Mouse (Mus musculus): Measurements from ENCODE around the gene Aym1. TPM values are rescaled to one million over a fixed set of nuclear protein-coding genes. Genes with fewer than 3 reads are reported as not detected.

Gene Aym1
- polyA plus RNA-seq, 2 experiments, result not detected

DNA sequence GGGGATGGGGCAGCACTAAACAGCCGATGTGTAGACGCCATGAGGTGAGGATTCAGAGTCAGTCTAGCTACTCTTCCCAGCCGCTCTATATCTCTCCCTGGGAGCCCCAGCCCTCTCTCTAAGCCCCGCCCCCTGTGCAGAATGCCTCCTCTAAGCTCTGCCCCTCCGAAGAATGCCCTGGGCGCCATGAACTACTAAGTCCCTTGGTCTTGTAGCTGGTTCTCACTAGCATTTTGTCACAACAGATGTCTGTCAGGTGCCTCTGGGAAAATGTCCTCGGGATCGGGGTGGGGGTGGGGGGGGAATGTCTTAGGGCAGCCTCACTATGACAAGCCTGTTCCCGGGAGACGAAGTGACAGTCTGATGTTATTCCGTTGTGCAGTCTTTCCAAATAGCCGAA lies 9.5 kb upstream of the Aym1 start:
- H3K27me3 ChIP-seq (ENCODE audit: control insufficient read depth, insufficient read depth, low read length), result peaks cover 17% of the 10 kb centered on the region
- H3K4me3 ChIP-seq (ENCODE audit: insufficient read depth in 1 of 2, low read depth in 2 of 2, low read length in 2 of 2), result no peak overlapping the region
- no peak overlapping the region for H3K9ac ChIP-seq (replicated peaks)
- DNase-seq (ENCODE audit: low read depth in 3 of 3, low spot score in 3 of 3), result no peak
- H3K27ac ChIP-seq, result no peak overlapping the region
- no peak overlapping the region for H3K4me2 ChIP-seq (ENCODE audit: low read depth)
- no peaks in the 10 kb centered on the region for H3K36me3 ChIP-seq (replicated peaks; ENCODE audit: control insufficient read depth, insufficient read depth, low read depth)
- TF ChIP-seq EP300 (IDR thresholded peaks at IDR 0.05; ENCODE audit: low read depth) (no peak), CTCF (IDR thresholded peaks at IDR 0.05; ENCODE audit: low read depth) (no peak)
- H3K9me3 ChIP-seq (ENCODE audit: control insufficient read depth, low read length), result no peaks in the 10 kb centered on the region
- no peaks in the 10 kb centered on the region for H3K4me1 ChIP-seq (replicated peaks; ENCODE audit: control insufficient read depth in 2 of 2, insufficient read depth in 2 of 2, low read length in 1 of 2)
- 33% methylated on average over 12 of the region's 12 CpGs for WGBS (ENCODE audit: insufficient replicate concordance)
- no peak for ATAC-seq (ENCODE audit: insufficient read depth)

DNA sequence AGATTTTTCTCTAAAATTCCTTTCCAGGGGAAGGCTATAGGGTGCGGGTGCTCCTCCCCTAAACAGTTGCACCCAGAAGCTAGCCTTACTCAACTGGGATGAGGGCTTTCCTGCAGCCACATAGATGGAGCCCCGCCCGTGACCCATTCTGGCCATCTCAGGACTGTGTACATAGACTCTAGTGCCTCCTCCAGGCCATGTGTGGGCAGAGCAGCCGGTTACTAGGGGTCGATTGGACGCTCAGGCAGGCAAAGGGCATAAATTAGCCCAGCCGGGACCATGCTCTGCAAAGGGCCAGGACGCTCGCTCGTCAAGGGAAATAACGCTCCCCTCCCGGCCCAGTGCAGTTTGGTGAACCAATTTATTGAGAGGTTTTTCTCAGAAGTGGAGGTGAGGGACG lies 8.5 kb upstream of the Aym1 start:
- no peak for TF ChIP-seq EP300 (IDR thresholded peaks at IDR 0.05; ENCODE audit: low read depth)
- TF ChIP-seq CTCF (IDR thresholded peaks at IDR 0.05; ENCODE audit: low read depth), result no peak
- H3K4me2 ChIP-seq (ENCODE audit: low read depth), result no peak overlapping the region
- no peaks in the 10 kb centered on the region for H3K9me3 ChIP-seq (ENCODE audit: control insufficient read depth, low read length)
- no peaks in the 10 kb centered on the region for H3K36me3 ChIP-seq (replicated peaks; ENCODE audit: control insufficient read depth, insufficient read depth, low read depth)
- ATAC-seq (ENCODE audit: insufficient read depth), result no peak
- H3K27me3 ChIP-seq (ENCODE audit: control insufficient read depth, insufficient read depth, low read length), result peaks cover 17% of the 10 kb centered on the region
- H3K4me3 ChIP-seq (ENCODE audit: insufficient read depth in 1 of 2, low read depth in 2 of 2, low read length in 2 of 2), result no peak overlapping the region
- no peaks in the 10 kb centered on the region for H3K4me1 ChIP-seq (replicated peaks; ENCODE audit: control insufficient read depth in 2 of 2, insufficient read depth in 2 of 2, low read length in 1 of 2)
- no peak overlapping the region for H3K9ac ChIP-seq (replicated peaks)
- no peak for DNase-seq (ENCODE audit: low read depth in 3 of 3, low spot score in 3 of 3)
- H3K27ac ChIP-seq, result no peak overlapping the region
- WGBS (ENCODE audit: insufficient replicate concordance), result 22% methylated on average over 13 of the region's 13 CpGs

DNA sequence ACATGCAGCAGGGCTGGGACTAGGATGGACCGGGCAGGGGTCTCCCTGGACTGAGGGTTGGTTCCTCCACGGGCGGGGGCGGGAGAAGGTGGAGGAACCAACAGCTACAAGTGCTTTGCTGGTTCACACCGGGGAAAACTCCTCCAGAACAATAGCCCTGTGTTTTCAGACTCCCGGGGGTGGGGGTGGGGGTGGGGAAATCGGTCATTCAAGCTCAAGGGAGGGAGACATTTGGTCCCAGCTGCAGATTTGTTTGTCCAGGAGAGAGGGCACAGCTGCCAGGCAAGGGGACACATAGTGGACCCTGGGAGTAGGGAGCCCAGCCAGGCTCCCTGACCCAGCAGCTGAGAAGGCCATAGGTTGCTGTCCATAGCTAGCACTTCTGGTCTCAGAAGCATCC lies 7.9 kb upstream of the Aym1 start:
- Histone ChIP-seq H3K9me3 (ENCODE audit: control insufficient read depth, low read length) (no peaks in the 10 kb centered on the region), H3K27me3 (ENCODE audit: control insufficient read depth, insufficient read depth, low read length) (peaks cover 17% of the 10 kb centered on the region), H3K4me2 (ENCODE audit: low read depth) (no peak overlapping the region), H3K4me1 (replicated peaks; ENCODE audit: control insufficient read depth in 2 of 2, insufficient read depth in 2 of 2, low read length in 1 of 2) (no peaks in the 10 kb centered on the region), H3K36me3 (replicated peaks; ENCODE audit: control insufficient read depth, insufficient read depth, low read depth) (no peaks in the 10 kb centered on the region), H3K27ac (no peak overlapping the region), H3K9ac (replicated peaks) (no peak overlapping the region), H3K4me3 (ENCODE audit: insufficient read depth in 1 of 2, low read depth in 2 of 2, low read length in 2 of 2) (no peak overlapping the region)
- 7% methylated on average over 7 of the region's 7 CpGs for WGBS (ENCODE audit: insufficient replicate concordance)
- ATAC-seq (ENCODE audit: insufficient read depth) (no peak), DNase-seq (ENCODE audit: low read depth in 3 of 3, low spot score in 3 of 3) (no peak)
- no peak for TF ChIP-seq EP300 (IDR thresholded peaks at IDR 0.05; ENCODE audit: low read depth)
- no peak for TF ChIP-seq CTCF (IDR thresholded peaks at IDR 0.05; ENCODE audit: low read depth)

DNA sequence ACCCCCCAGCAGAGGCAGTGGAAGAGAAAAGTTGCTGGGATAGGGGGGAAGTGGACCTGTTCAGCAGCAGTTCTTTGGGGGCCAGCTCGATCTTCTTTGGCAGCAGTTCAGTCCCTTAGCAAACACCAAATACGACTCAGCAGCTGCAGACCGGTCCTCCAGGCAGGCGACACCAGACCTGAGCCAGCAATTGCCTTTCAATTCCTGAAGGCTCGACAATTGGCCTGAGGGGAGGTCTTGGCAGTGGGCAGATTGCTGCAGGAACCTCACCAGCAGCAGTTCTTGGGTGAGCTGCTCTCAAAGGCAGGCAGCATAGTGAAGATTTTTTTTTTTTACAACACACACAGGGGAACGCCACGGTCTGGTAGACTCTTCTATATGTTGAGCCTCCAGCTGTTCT lies 7.3 kb upstream of the Aym1 start:
- TF ChIP-seq CTCF (IDR thresholded peaks at IDR 0.05; ENCODE audit: low read depth) (no peak), EP300 (IDR thresholded peaks at IDR 0.05; ENCODE audit: low read depth) (no peak)
- H3K4me1 ChIP-seq (replicated peaks; ENCODE audit: control insufficient read depth in 2 of 2, insufficient read depth in 2 of 2, low read length in 1 of 2), result no peaks in the 10 kb centered on the region
- no peak overlapping the region for H3K9ac ChIP-seq (replicated peaks)
- no peak overlapping the region for H3K4me2 ChIP-seq (ENCODE audit: low read depth)
- H3K4me3 ChIP-seq (ENCODE audit: insufficient read depth in 1 of 2, low read depth in 2 of 2, low read length in 2 of 2), result no peak overlapping the region
- H3K27ac ChIP-seq, result no peak overlapping the region
- 26% methylated on average over 7 of the region's 7 CpGs for WGBS (ENCODE audit: insufficient replicate concordance)
- peaks cover 17% of the 10 kb centered on the region for H3K27me3 ChIP-seq (ENCODE audit: control insufficient read depth, insufficient read depth, low read length)
- no peaks in the 10 kb centered on the region for H3K9me3 ChIP-seq (ENCODE audit: control insufficient read depth, low read length)
- ATAC-seq (ENCODE audit: insufficient read depth) (no peak), DNase-seq (ENCODE audit: low read depth in 3 of 3, low spot score in 3 of 3) (no peak)
- H3K36me3 ChIP-seq (replicated peaks; ENCODE audit: control insufficient read depth, insufficient read depth, low read depth), result no peaks in the 10 kb centered on the region

DNA sequence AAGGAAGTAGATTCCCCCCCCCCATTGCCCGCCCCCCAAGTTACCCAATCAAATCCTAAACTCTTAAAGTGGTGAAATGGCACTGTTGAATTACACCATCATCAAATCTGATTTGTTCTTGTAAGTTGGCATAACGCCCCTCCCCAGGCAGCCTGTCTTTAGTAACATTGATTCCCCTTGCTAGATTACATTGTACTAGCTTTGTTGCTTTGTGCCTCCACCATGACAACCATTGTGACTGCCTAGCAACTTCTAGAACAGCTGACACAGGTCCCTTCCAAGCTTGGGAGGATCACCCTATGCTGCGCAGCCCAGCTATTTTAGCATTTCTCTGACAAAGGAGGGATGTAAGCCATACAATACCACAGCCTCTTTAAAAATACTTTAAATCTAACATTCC lies 5.3 kb upstream of the Aym1 start:
- DNase-seq (ENCODE audit: low read depth in 3 of 3, low spot score in 3 of 3), result no peak
- ATAC-seq (ENCODE audit: insufficient read depth), result no peak
- no peak for TF ChIP-seq CTCF (IDR thresholded peaks at IDR 0.05; ENCODE audit: low read depth)
- no peak for TF ChIP-seq EP300 (IDR thresholded peaks at IDR 0.05; ENCODE audit: low read depth)
- Histone ChIP-seq H3K4me1 (replicated peaks; ENCODE audit: control insufficient read depth in 2 of 2, insufficient read depth in 2 of 2, low read length in 1 of 2) (no peaks in the 10 kb centered on the region), H3K4me3 (ENCODE audit: insufficient read depth in 1 of 2, low read depth in 2 of 2, low read length in 2 of 2) (no peak overlapping the region), H3K9me3 (ENCODE audit: control insufficient read depth, low read length) (no peaks in the 10 kb centered on the region), H3K27ac (no peak overlapping the region), H3K9ac (replicated peaks) (no peak overlapping the region), H3K36me3 (replicated peaks; ENCODE audit: control insufficient read depth, insufficient read depth, low read depth) (no peaks in the 10 kb centered on the region), H3K27me3 (ENCODE audit: control insufficient read depth, insufficient read depth, low read length) (peaks cover 6% of the 10 kb centered on the region; the same call in 1 of the 2 replicates), H3K4me2 (ENCODE audit: low read depth) (no peak overlapping the region)
- 63% methylated on average over 3 of the region's 3 CpGs for WGBS (ENCODE audit: insufficient replicate concordance)

All from liver, embryonic 14.5 days (tissue).